Mouse (Mus musculus): ENCODE measurements around the gene Cdkl2. TPM values are rescaled to one million over a fixed set of nuclear protein-coding genes. Genes with fewer than 3 reads are reported as not detected.

Gene Cdkl2
- polyA plus RNA-seq, 1 experiment from 2014 or later: 0.57 TPM

DNA sequence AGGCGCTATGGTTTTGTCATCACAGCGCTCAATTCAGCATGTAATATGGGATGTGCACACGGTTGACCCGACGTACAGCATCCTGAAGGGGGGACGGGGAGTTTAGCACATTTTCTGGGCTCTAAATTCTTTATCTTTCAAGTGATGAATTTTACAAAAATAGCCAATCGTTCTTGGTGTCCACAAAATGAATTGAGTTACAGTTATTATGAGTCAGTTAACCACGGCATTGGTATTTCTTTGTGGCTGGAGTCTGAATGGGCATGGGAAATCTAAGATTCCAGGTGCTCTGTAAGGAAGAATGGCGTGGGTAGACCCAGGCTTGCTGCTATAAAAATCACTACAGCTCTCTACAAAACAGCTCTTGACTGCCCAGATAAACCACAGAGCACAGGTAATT lies 54.4 kb downstream of the Cdkl2 start:
- no peaks in the 10 kb centered on the region for H3K4me1 ChIP-seq
- no peaks in the 10 kb centered on the region for H3K36me3 ChIP-seq
- no peak overlapping the region for H3K9ac ChIP-seq
- no peak overlapping the region for H3K27ac ChIP-seq
- no peak for ATAC-seq (ENCODE audit: low FRiP score, low read depth)
- no peaks in the 10 kb centered on the region for H3K27me3 ChIP-seq
- no peaks in the 10 kb centered on the region for H3K9me3 ChIP-seq
- H3K4me2 ChIP-seq (replicated peaks): no peak overlapping the region
- no peak overlapping the region for H3K4me3 ChIP-seq
- WGBS: 80% methylated on average over 9 of the region's 9 CpGs

DNA sequence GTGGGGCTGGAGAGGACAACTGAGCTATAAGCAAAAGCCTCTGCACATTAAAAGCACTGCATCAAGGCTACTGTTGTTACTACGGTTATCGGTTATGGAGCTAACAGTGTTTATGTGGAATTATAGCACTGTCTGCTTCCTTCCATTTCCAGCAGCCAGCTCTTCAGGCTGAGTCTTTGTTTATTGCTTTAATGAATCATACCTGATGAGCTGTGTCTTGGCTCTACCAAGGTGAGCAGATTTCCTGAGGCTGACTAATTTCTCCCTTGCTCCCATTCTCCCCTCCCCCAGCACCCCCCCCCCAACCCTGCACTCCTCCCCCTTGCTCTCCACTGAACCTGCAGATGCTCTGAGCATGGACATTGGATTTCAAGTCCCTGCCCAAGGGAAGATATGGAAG lies 55.9 kb downstream of the Cdkl2 start:
- H3K9me3 ChIP-seq: no peaks in the 10 kb centered on the region
- no peak overlapping the region for H3K4me2 ChIP-seq (replicated peaks)
- no peak overlapping the region for H3K27ac ChIP-seq
- no peak for ATAC-seq (ENCODE audit: low FRiP score, low read depth)
- no peak overlapping the region for H3K9ac ChIP-seq
- no peaks in the 10 kb centered on the region for H3K36me3 ChIP-seq
- H3K27me3 ChIP-seq: no peaks in the 10 kb centered on the region
- no peaks in the 10 kb centered on the region for H3K4me1 ChIP-seq
- H3K4me3 ChIP-seq: no peak overlapping the region
- WGBS: 78% methylated on average over 2 of the region's 2 CpGs

DNA sequence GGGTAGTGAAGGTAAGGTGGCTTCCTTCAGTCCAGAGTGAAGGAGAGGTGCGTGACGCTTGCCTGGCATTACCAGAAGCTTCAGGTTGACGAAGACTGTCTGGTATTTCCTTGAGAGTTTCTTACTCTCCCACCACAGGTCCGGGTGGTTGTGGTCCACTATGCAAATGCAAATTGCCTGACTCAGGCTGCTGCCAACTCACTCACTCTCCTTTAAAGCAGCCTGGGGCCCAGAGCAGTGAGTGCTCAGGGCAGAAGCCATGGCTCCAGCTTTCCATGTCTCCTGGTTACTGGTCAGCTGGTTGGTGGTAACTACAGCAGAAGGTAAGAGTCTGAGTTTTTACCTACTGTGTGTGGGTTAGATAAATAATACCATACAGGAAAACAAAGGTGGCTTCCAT lies 56.4 kb downstream of the Cdkl2 start, which contains the start of gene Odaph:
Odaph (plus strand) TSS at position 240 of the 400 bp plus-strand sequence.
- Histone ChIP-seq H3K9me3 (no peaks in the 10 kb centered on the region), H3K27me3 (no peaks in the 10 kb centered on the region), H3K4me1 (no peaks in the 10 kb centered on the region), H3K36me3 (no peaks in the 10 kb centered on the region), H3K9ac (no peak within 1 kb of the TSS), H3K27ac (no peak within 1 kb of the TSS), H3K4me2 (replicated peaks) (no peak within 1 kb of the TSS), H3K4me3 (no peak within 1 kb of the TSS)
- no peak for ATAC-seq (ENCODE audit: low FRiP score, low read depth)
- 65% methylated on average over 4 of the region's 4 CpGs for WGBS

DNA sequence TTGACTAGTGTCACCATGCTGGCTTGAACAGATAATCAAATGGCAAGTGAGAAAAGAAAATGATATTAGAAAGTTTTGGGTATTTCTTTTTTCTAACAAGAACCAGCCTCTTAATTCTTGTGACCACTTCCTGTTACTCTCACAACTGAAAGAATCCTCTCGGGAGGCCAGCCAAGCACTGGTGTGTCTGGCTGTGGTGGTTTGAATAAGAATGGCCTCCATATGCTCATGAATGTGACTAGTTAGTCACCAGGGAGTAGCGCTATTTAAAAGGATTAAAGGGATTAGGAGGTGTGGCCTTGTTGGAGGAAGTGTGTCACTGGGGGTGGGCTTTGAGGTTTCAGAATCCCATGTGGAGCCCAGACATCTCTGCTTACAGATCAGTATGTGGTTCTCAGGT lies 58.0 kb downstream of the Cdkl2 start:
- no peaks in the 10 kb centered on the region for H3K9me3 ChIP-seq
- H3K9ac ChIP-seq: no peak overlapping the region
- H3K36me3 ChIP-seq: no peaks in the 10 kb centered on the region
- H3K27ac ChIP-seq: no peak overlapping the region
- no peak overlapping the region for H3K4me2 ChIP-seq (replicated peaks)
- H3K27me3 ChIP-seq: no peaks in the 10 kb centered on the region
- no peak overlapping the region for H3K4me3 ChIP-seq
- H3K4me1 ChIP-seq: no peaks in the 10 kb centered on the region
- WGBS: 53% methylated on average over 2 of the region's 2 CpGs
- no peak for ATAC-seq (ENCODE audit: low FRiP score, low read depth)

DNA sequence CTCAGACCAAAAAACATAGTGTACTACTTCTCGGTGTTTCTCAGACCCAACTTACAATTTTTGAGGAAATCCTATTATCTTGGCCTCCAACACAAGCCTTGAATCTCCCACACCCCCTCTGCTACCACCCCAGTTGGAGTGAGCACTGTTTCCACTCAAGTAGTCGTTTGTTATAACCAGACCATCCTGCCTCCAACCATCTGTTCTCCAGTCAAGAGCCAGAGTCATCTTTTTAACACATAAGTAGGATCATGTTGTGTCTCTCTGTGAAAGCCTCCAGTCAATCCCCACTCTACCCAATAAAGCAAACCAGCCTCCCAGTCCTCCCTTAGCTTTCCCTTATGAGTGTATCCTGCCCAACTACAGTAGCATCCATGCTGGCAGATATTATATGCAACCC lies 60.2 kb downstream of the Cdkl2 start:
- no peak overlapping the region for H3K27ac ChIP-seq
- no peaks in the 10 kb centered on the region for H3K4me1 ChIP-seq
- no peak overlapping the region for H3K4me3 ChIP-seq
- WGBS: 60% methylated on average over 2 of the region's 2 CpGs
- no peaks in the 10 kb centered on the region for H3K36me3 ChIP-seq
- H3K9me3 ChIP-seq: no peaks in the 10 kb centered on the region
- no peak overlapping the region for H3K9ac ChIP-seq
- no peaks in the 10 kb centered on the region for H3K27me3 ChIP-seq
- no peak overlapping the region for H3K4me2 ChIP-seq (replicated peaks)
- ATAC-seq (ENCODE audit: low FRiP score, low read depth): no peak

DNA sequence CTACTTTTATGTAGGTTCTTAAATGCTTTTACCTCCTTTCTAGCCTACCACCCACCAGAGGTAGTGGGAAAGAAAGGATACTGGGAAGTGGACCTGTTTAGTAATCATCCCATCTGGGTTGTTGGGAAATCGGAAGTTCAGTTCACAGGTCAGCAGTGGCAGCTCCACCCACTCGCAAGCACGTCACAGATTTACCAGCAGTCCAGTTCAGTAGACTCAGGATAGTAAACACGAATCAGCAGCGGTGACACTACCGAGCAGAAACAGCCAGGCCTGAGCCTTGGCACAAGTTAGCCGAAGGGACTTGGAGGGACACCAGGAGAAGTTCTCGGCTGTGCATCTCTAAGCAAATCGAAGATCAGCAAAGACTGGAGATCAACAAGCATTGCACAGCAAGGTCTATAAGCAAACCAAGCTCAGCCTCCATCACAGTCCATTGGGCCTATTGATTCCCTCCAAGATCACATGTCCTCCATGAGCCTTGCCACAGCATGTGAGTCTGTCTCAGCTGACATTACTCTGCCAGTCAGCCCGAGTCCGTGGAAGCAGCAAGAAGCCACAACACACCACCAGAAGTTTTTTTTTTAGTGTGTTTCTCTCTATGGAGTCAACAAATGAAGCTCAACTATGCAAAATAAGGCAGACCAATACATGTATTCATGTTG lies 62.4 kb downstream of the Cdkl2 start:
- H3K27me3 ChIP-seq: no peaks in the 10 kb centered on the region
- no peaks in the 10 kb centered on the region for H3K9me3 ChIP-seq
- H3K9ac ChIP-seq: no peak overlapping the region
- H3K27ac ChIP-seq: no peak overlapping the region
- no peak overlapping the region for H3K4me3 ChIP-seq
- no peaks in the 10 kb centered on the region for H3K4me1 ChIP-seq
- ATAC-seq (ENCODE audit: low FRiP score, low read depth): no peak
- H3K4me2 ChIP-seq (replicated peaks): no peak overlapping the region
- WGBS: 90% methylated on average over 11 of the region's 11 CpGs
- H3K36me3 ChIP-seq: no peaks in the 10 kb centered on the region

DNA sequence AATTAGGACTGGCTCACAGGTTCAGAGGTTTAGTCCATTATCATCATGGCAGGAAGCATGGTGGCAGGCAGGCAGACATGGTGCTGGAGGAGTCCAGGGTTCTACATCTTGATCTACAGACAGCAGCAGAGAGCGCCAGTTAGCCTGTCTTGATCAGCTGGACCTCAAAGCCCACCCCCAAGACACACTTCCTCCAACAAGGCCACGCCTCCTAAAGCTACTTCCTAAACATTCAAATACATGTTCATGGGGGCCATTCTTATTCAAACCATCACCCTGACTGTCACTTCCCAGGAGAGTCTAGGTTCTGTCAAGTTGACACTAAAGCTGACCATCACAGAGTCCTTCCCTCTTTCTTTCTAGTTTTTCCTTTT lies 66.3 kb downstream of the Cdkl2 start:
- Histone ChIP-seq H3K4me2 (replicated peaks) (no peak overlapping the region), H3K9ac (no peak overlapping the region), H3K4me1 (no peaks in the 10 kb centered on the region), H3K36me3 (no peaks in the 10 kb centered on the region), H3K9me3 (no peaks in the 10 kb centered on the region), H3K4me3 (no peak overlapping the region), H3K27ac (no peak overlapping the region), H3K27me3 (no peaks in the 10 kb centered on the region)
- WGBS: 83% methylated on average over 2 of the region's 2 CpGs
- ATAC-seq (ENCODE audit: low FRiP score, low read depth): no peak

DNA sequence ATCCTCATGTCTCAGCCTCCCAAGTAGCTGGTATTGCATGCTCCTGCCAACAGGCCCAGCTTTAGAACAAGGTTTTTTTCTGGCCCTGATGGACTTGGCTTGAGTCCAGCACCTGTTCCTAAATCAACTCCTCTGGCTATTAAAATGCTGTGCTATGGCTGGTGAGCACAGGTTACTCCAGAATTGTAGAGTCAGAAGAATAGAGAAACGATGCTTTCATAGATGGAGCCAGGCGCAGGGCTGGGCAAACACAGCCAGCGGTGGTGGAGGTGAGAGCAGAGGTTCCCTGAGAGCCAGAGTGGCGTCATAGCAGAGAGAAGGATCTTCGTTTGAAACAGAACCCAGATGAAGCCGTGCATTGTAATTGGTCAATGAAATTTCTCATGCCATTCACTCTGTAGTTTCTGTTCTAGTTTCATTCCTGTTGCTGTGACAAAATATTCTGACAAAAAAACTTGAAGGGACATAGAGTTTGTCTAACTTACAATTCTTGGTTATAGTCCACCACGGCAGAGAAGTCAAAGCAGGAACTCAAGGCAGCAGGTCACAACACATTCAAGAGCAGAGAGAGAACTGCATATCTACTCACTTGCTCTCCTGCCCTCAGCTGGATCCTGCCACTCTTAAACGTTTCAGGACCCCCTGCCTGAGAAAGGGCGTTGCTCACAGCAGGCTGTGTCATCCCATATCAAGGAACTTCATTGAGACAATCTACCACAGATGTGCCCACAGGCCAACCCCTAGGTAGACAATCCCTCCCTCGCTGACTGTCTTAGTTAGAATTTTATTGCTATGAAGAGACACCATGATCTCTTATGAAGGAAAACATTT lies 66.9 kb downstream of the Cdkl2 start:
- no peaks in the 10 kb centered on the region for H3K27me3 ChIP-seq
- H3K4me2 ChIP-seq (replicated peaks): no peak overlapping the region
- 73% methylated on average over 10 of the region's 10 CpGs for WGBS
- no peak overlapping the region for H3K4me3 ChIP-seq
- no peak for ATAC-seq (ENCODE audit: low FRiP score, low read depth)
- no peaks in the 10 kb centered on the region for H3K36me3 ChIP-seq
- H3K9ac ChIP-seq: no peak overlapping the region
- no peak overlapping the region for H3K27ac ChIP-seq
- no peaks in the 10 kb centered on the region for H3K9me3 ChIP-seq
- H3K4me1 ChIP-seq: no peaks in the 10 kb centered on the region

DNA sequence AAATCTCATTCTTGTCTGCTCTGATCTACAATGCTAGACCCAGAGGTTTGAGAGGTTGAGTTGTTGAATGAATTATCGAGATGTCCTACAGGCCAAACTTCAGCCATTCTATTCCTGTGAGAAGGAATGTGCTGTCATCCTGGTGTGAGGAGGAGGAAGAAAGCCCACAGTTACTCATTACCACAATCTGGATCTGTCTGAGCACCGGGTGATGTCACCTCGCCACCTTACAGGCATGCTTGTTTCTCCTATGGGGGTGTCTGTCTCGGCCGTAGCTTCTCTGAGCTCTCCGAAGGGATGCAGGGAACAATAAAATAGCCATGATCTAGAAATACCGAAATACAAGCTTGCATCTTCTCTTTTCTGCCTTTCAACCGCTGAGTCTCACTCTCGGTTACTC lies 67.9 kb downstream of the Cdkl2 start:
- H3K9me3 ChIP-seq: no peaks in the 10 kb centered on the region
- no peak for ATAC-seq (ENCODE audit: low FRiP score, low read depth)
- no peaks in the 10 kb centered on the region for H3K4me1 ChIP-seq
- no peaks in the 10 kb centered on the region for H3K36me3 ChIP-seq
- no peak overlapping the region for H3K27ac ChIP-seq
- no peak overlapping the region for H3K4me2 ChIP-seq (replicated peaks)
- 91% methylated on average over 9 of the region's 9 CpGs for WGBS
- no peaks in the 10 kb centered on the region for H3K27me3 ChIP-seq
- H3K9ac ChIP-seq: no peak overlapping the region
- H3K4me3 ChIP-seq: no peak overlapping the region

DNA sequence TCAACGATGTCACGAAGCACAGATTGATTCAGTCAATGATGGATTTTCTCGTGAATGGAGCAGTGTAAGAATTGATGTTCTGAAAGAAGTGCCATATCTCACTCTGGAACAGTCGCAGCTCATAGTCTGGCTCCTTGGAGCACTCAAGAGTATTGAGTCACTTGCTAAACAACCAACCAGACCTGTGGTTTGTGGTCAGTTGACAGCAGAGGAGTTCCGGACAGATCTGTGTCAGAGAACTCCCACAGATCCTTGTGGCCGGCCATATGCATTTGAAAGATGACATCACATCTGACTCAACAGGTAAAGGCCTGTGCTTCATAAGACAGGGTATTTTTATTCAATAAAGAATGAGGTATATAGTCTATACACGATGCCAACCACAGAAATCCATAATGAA lies 69.7 kb downstream of the Cdkl2 start:
- H3K27ac ChIP-seq: no peak overlapping the region
- no peak overlapping the region for H3K4me3 ChIP-seq
- ATAC-seq (ENCODE audit: low FRiP score, low read depth): no peak
- no peaks in the 10 kb centered on the region for H3K36me3 ChIP-seq
- no peak overlapping the region for H3K9ac ChIP-seq
- no peaks in the 10 kb centered on the region for H3K27me3 ChIP-seq
- H3K4me1 ChIP-seq: no peaks in the 10 kb centered on the region
- 90% methylated on average over 7 of the region's 7 CpGs for WGBS
- H3K9me3 ChIP-seq: no peaks in the 10 kb centered on the region
- H3K4me2 ChIP-seq (replicated peaks): no peak overlapping the region

DNA sequence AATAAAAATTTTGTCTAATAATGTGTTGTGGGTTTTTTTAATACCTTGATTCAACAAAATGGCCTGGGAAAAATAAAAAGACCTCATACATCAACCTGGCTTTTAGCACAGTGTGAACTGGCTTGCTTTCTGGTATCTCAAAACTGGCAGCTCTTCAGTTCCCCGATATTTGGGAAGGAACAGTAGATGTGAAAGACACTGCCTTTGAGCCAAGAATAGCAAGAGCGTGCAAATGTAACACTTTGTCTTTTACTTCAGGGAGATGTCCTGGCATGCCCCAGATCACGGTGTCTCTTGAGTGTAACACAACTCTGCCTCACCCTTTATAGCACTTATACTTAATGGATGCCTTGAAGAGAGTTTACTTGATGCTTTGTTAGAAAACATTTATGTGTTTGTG lies 71.6 kb downstream of the Cdkl2 start:
- no peaks in the 10 kb centered on the region for H3K27me3 ChIP-seq
- no peak overlapping the region for H3K4me2 ChIP-seq (replicated peaks)
- no peaks in the 10 kb centered on the region for H3K9me3 ChIP-seq
- H3K27ac ChIP-seq: no peak overlapping the region
- no peaks in the 10 kb centered on the region for H3K4me1 ChIP-seq
- WGBS: 82% methylated on average over 3 of the region's 3 CpGs
- H3K4me3 ChIP-seq: no peak overlapping the region
- no peak overlapping the region for H3K9ac ChIP-seq
- no peak for ATAC-seq (ENCODE audit: low FRiP score, low read depth)
- no peaks in the 10 kb centered on the region for H3K36me3 ChIP-seq

DNA sequence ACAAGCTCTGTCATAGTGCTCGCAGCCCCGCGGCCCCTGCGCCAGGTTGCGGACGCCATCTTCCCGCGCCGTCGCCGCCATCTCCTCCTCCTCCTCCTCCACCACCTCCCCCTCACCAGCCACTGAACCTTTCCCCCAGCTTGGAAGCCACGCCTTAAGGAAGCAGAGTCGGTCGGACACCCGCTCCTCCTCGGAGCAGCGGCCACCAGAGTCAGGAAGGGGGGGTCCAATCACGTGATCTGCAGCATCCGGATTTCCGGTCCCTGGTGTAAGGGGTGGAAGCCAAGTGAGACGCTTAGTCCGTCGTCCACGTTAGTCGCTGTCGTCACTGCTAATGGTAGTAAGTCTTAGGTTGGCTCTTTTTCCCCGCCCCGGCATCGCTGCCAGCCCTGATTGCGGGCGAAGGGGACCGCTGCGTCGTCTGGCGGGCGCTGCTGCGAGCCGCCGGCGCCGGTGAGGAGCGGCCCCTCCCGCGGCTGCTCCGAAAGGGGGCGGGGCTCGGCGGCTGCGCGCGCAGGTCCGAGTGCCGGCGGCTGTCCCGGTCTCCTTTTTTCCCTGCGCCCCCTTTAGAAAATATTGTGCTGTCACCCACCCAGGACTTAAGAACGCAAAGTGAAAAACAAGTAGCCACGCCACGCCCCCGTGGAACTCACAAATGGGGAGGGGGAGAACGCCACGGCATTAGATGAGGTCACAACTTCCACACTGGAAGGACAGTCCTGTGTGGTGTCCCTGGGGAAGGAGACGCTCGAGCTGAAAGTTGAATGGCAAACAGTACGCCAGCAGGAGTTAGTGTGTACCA lies 80.8 kb downstream of the Cdkl2 start, which contains the start of gene Rchy1:
Rchy1 (minus strand) TSS at position 430 of the 802 bp plus-strand sequence.
- Histone ChIP-seq H3K9ac (peak within 1 kb of the TSS; percentile 79), H3K4me1 (peaks cover 23% of the 10 kb centered on the region), H3K27ac (peak within 1 kb of the TSS; percentile 98), H3K4me2 (replicated peaks) (peak within 1 kb of the TSS; percentile 66), H3K9me3 (no peaks in the 10 kb centered on the region), H3K27me3 (no peaks in the 10 kb centered on the region), H3K4me3 (peak within 1 kb of the TSS; percentile 74), H3K36me3 (peaks cover 4% of the 10 kb centered on the region)
- under 1% methylated on average over 64 of the region's 65 CpGs for WGBS
- ATAC-seq (ENCODE audit: low FRiP score, low read depth): peak; percentile 97
